24 mouse cellular contexts compared by ENCODE assay signal in the genomic region with DNA sequence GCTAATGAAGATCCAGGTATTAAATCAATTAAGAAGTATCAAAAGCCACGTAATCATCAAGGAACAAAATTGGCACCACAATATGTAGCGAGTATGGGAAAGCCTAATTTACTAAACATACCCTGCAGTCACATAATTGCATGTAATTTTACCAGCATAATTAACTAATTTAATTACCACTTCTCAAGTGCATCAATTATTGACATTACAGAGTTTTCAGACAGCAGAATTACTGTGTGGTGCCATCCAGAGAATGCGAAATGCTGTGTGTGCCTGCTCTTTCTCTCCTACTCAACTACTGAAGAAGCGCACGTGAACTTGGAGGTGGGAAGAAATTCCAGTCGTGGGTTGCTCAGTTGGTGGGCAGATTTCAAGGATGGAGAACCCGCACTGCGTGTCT.
"Had no signal": no experiment of that assay in that cellular context is flagged by ENCODE, and none has a peak within 500 bp of the region (broad histone marks: within the 10 kb centered on the region; RNA-seq: fewer than 3 reads in every experiment).

No protein-coding gene starts in this region.

- H3K4me3 ChIP-seq: heart, embryonic 10.5 days; heart, embryonic 12.5 days; hindbrain, embryonic 13.5 days; hindbrain, embryonic 15.5 days; kidney, embryonic 15.5 days; limb, embryonic 13.5 days; limb, embryonic 15.5 days; liver, embryonic 12.5 days had no signal

- H3K9me3 ChIP-seq: heart, embryonic 10.5 days; heart, embryonic 12.5 days; hindbrain, embryonic 13.5 days; hindbrain, embryonic 15.5 days; kidney, embryonic 15.5 days; limb, embryonic 13.5 days; limb, embryonic 15.5 days; liver, embryonic 12.5 days had no signal

- H3K4me2 ChIP-seq: heart, embryonic 12.5 days; hindbrain, embryonic 13.5 days; hindbrain, embryonic 15.5 days; kidney, embryonic 15.5 days; limb, embryonic 13.5 days; limb, embryonic 15.5 days; liver, embryonic 12.5 days had no signal

- DNase-seq: gastrocnemius, postnatal 14 days; gastrocnemius, postnatal 36 days; heart, adult 18-20 months; heart, postnatal 10 days; kidney, adult 11 months; kidney, adult 2 months; kidney, adult 9 months; kidney, postnatal 14 days; kidney, postnatal 36 days; layer of hippocampus, adult 9-11 months; layer of hippocampus, postnatal 36 days; left cerebral cortex, postnatal 4 days had no signal

- H3K4me1 ChIP-seq: heart, embryonic 10.5 days; kidney, embryonic 15.5 days; liver, embryonic 12.5 days had no signal

- H3K36me3 ChIP-seq: heart, embryonic 10.5 days; heart, embryonic 12.5 days; hindbrain, embryonic 13.5 days; hindbrain, embryonic 15.5 days; kidney, embryonic 15.5 days; limb, embryonic 13.5 days; limb, embryonic 15.5 days; liver, embryonic 12.5 days had no signal

- H3K27me3 ChIP-seq: heart, embryonic 12.5 days; hindbrain, embryonic 13.5 days; hindbrain, embryonic 15.5 days; kidney, embryonic 15.5 days; limb, embryonic 13.5 days; limb, embryonic 15.5 days; liver, embryonic 12.5 days had no signal

- ATAC-seq: hindbrain, postnatal 0 days; intestine, embryonic 16.5 days; liver, embryonic 12.5 days had no signal

- H3K9ac ChIP-seq: heart, embryonic 12.5 days; hindbrain, embryonic 13.5 days; hindbrain, embryonic 15.5 days; kidney, embryonic 15.5 days; limb, embryonic 13.5 days; limb, embryonic 15.5 days; liver, embryonic 12.5 days; liver, embryonic 14.5 days had no signal

- H3K27ac ChIP-seq: heart, embryonic 10.5 days; hindbrain, embryonic 13.5 days; hindbrain, embryonic 15.5 days; hindbrain, postnatal 0 days; kidney, embryonic 15.5 days; kidney, postnatal 0 days; limb, embryonic 13.5 days; limb, embryonic 15.5 days; liver, embryonic 12.5 days; liver, embryonic 14.5 days had no signal
